Mouse (Mus musculus): Measurements from ENCODE around the gene Ptpn14.

The Ptpn14 gene

DNA sequence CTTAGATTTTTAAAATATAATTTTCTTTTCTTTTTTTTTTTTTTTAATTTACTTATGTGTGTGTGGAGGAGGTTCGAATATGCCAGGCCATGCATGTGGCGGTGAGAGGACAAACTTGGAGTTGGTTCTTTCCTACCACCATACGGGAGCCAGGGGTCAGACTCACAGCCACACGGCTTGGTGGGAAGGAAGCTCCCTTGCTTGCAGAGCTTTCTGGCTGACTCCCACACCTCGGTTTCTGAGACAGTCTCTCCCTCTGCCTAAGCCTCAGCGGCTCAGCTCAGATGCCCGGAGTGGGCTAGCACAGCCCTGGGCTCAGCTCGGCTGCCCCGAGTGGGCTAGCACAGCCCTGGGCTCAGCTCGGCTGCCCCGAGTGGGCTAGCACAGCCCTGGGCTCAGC is 10.5 kb upstream of the Ptpn14 start:
- DNase-seq (ENCODE audit: low read depth, low spot score): no peak

GRCm38 (mm10) chr1:189718600-189718999 is 9.5 kb upstream of the Ptpn14 start:
- no peak for DNase-seq (ENCODE audit: low read depth, low spot score)

- no peak for DNase-seq (ENCODE audit: low read depth, low spot score)
Observed at GRCm38 (mm10) chr1:189726121-189726520, 1.9 kb upstream of the Ptpn14 start.

- no peak for DNase-seq (ENCODE audit: low read depth, low spot score)
Observed at GRCm38 (mm10) chr1:189727346-189727883, 653 bp upstream of the Ptpn14 start.

GRCm38 (mm10) chr1:189728784-189729115 is 682 bp downstream of the Ptpn14 start:
- no peak for DNase-seq (ENCODE audit: low read depth, low spot score)

DNA sequence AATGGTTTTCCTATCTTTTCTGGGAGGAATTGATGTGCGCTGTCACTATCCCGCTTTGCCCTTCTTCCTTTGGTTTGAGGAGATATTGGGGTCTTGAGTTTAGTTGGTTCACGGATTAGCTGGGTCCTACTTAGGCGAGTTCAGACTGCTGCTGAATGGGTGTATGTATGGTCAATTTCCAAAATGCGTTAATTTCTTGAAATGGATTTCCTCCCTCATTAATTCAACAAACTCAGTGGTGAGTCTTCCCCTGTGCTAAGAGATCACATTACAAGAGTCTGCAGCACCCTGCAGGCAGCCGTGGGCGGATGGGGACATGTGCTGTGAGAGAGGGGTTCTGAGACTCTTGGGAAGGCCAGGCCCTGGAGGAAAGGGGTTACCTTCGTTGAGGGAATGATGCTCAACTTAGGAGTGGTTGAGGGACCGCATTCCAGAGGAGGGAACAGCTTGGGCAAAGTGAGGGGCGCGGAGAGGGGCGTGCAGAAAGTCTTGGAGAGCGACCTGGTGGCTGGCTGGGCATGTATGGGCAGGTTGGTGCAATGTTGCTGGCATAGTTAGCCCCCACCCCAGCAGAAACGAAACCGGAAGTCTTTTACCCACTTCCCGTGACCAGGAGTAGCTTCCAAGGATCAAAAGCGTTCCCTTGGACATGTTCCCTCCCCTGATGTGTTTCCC is 1.2 kb downstream of the Ptpn14 start:
- no peak for DNase-seq (ENCODE audit: low read depth, low spot score)

DNA sequence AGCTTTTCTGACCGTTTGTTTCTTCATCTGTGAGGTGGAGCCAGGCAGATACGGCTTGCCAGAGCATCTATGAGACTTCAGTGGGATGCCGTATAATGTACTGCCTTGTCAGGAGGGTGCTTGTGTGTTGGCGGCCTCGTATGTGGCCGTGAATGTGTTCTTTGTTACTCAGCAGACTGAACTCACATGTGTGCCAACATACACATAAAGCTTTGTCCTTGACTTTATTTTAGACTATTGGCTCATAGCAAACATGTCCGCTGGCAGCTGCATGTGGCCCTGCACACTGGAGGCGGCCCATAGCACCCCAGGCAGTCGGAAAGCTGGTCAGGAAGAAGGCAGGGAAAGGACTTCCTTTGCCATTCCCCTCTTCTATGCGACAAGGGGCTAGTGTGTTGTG is 3.6 kb downstream of the Ptpn14 start:
- DNase-seq (ENCODE audit: low read depth, low spot score): no peak

DNA sequence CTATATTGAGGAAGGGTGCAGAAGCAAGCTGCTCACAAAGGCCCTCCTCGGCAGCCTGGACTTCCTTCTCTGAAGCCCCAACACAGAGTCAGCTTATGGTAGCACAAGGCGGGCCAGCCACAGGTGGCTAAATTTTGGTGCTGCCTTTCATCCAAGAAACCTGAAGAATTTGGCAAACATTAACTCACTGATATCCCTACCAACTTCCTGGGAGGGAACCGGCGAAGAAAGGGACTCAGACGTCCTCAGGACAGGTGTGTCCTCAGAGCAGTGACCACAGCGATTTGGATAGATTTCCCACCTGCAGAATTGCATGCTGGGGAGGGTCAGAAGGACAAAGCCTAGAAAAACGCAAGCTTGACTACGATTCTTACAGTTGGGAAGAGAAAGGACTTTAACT is 4.1 kb downstream of the Ptpn14 start:
- no peak for DNase-seq (ENCODE audit: low read depth, low spot score)

GRCm38 (mm10) chr1:189740075-189740474 is 12.0 kb downstream of the Ptpn14 start:
- no peak for DNase-seq (ENCODE audit: low read depth, low spot score)

DNA sequence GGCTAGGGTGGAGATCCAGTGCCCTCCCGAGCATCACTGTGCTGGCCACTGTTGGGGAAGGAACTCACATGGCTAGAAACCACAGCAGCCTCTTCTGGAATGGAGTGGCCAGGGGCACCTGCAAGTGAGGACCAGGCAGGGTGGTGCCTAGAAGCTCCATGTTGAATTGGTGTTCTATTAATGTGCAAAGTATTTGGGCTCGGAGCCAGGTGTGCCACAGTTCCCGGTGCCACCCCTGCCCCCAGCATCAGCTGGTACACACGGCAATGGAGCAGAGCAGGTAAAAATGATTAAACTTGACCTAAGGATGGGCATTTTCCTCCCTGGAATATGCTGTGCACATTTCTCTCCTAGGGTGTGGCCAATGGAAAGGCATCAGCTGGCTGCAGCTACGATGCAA is 14.0 kb downstream of the Ptpn14 start:
- no peak for DNase-seq (ENCODE audit: low read depth, low spot score)

GRCm38 (mm10) chr1:189743136-189743535 is 15.1 kb downstream of the Ptpn14 start:
- no peak for DNase-seq (ENCODE audit: low read depth, low spot score)

DNA sequence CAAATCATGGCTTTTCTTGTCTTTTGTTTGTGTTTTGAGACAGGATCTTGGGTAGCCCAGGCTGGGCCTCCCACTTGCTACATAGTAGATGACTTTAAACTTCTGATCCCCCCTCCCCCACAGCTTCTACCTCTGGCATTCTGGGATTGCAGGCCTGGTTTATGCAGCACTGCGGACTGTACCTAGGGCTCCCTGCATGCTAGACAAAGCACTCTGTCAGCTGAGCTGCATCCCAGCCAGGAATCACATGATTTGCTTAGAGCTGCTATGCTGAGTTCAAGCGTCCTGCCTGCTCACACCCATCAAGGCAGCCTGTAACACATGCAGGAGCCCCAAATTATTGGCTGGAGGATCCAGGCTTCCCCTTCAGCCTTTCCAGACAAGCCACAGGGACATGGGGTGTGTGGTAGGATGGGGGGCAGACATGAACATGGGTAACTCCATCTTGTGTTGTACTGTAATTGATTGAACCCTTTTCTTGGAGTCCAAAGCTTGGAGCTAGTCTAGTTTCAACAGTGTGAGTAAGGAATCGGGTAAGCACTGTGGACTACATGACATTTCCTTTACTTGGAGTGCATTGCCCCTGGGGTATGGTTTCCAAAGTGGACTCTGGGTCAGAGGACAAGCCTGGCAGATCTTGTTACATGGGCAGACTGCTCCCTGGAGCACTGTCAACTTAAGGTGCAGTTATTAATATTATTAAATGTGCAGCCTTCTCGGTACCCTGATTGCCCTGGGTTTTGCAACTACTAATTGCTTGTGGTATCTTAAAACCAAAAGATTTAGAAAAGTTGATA is 17.0 kb downstream of the Ptpn14 start:
- DNase-seq (ENCODE audit: low read depth, low spot score): no peak

DNA sequence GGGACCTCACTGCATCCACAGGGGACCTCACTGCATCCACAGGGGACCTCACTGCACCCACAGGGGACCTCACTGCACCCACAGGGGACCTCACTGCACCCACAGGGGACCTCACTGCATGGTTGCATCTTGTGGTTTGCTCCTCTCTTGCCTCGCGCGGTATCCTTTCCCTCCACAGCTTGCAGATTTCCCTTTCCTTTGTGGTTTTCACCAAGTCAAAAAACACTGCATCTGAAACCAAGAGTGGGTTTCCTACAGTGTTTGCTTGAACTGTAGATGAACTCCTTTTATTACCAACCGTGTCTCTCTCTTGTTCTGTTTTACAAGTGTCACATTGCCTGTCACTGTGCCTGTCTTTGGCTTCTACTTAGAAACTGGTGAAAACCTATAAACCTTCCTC is 18.5 kb downstream of the Ptpn14 start:
- no peak for DNase-seq (ENCODE audit: low read depth, low spot score)

GRCm38 (mm10) chr1:189749789-189750188 is 21.7 kb downstream of the Ptpn14 start:
- no peak for DNase-seq (ENCODE audit: low read depth, low spot score)

GRCm38 (mm10) chr1:189750233-189750632 is 22.2 kb downstream of the Ptpn14 start:
- no peak for DNase-seq (ENCODE audit: low read depth, low spot score)

- no peak for DNase-seq (ENCODE audit: low read depth, low spot score)
Observed at GRCm38 (mm10) chr1:189752245-189752644, 24.2 kb downstream of the Ptpn14 start.

DNA sequence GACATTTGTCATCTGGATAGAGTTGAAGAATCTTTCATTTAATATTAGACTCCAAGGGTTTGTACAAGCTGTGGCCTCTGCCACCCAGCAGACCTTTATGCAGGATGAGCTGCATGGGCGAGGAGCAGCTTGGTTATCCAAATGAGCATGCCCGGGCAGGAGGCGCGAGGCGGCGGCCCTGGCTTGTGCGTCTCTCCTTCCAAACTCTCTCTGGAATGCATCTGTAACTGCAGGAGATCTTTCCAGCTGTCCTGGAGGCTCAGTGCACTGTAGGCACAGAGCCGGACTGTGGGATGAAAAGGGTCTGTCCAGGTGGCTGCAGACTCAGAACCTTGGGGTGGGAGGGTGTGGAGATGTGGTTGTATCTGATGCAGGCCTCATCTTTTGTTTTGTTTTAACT is 27.0 kb downstream of the Ptpn14 start:
- no peak for DNase-seq (ENCODE audit: low read depth, low spot score)

GRCm38 (mm10) chr1:189756306-189757053 is 28.4 kb downstream of the Ptpn14 start:
- DNase-seq (ENCODE audit: low read depth, low spot score): no peak

DNA sequence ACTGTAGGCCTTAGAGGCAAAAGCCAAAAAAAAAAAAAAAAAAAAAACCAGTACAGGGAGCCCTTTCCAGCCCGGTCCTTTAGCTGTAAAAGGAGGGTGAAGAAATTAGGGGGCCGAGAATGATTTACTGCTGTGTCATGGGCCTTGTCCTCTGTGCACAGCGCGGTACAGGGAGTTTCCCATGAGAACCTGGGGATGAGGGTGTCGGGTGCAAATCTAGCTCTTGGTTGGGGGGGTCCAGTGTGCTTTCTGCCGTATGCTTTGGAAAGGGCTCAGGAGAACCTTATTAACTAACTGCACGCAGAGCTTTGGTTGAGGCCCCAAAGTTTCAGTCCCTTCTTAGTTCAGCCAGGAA is 29.0 kb downstream of the Ptpn14 start:
- DNase-seq (ENCODE audit: low read depth, low spot score): no peak

- peak; percentile 48 for DNase-seq (ENCODE audit: low read depth, low spot score)
Observed at GRCm38 (mm10) chr1:189761581-189762021, 33.5 kb downstream of the Ptpn14 start.

- DNase-seq (ENCODE audit: low read depth, low spot score): no peak
Observed at GRCm38 (mm10) chr1:189764258-189764657, 36.2 kb downstream of the Ptpn14 start.

GRCm38 (mm10) chr1:189767164-189767563 is 39.1 kb downstream of the Ptpn14 start:
- no peak for DNase-seq (ENCODE audit: low read depth, low spot score)

Measured in WW6 (cell line).